Mouse (Mus musculus) brain, adult 2 months (tissue): ENCODE data around the gene Zfp692.
A peak's percentile ranks its signal among the peaks of the same experiment; 100 is the strongest.
"Not testable (repeated sequence)": the region's sequence is repeated elsewhere in the genome, so short reads cannot be mapped to it uniquely, and the experiment has no call there.

Experiments
- DNase-seq: peaks from one replicate; pipeline ENCODE4 v3.0.0; 2011; ENCODE audit warnings: low read depth, low spot score

The Zfp692 gene

GRCm38 (mm10) chr11:58353709-58354108 is 46.8 kb downstream of the Zfp692 start:
- DNase-seq, result no peak

GRCm38 (mm10) chr11:58354476-58354875 is 47.6 kb downstream of the Zfp692 start:
- peak; percentile 83 for DNase-seq

- DNase-seq, result peak; percentile 82
Measured at GRCm38 (mm10) chr11:58354927-58355326, 48.1 kb downstream of the Zfp692 start.

GRCm38 (mm10) chr11:58357042-58357441 is 50.2 kb downstream of the Zfp692 start:
- DNase-seq, result no peak

GRCm38 (mm10) chr11:58357844-58358534 is 51.1 kb downstream of the Zfp692 start:
- DNase-seq, result no peak

- DNase-seq, result not testable (repeated sequence)
Measured at GRCm38 (mm10) chr11:58362562-58362961, 55.7 kb downstream of the Zfp692 start.
